Mouse (Mus musculus) cerebellum, adult 2 months (tissue): ENCODE data around the gene Fam213b. TPM values are rescaled to one million over a fixed set of nuclear protein-coding genes. Genes with fewer than 3 reads are reported as not detected.

ENCODE experiments used
- DNase-seq, 2 experiments: peaks; one replicate each; pipeline ENCODE4 v3.0.0; 2021
- H3K27ac ChIP-seq: fragments of 200-500 bp; 2 replicates; pipeline ENCODE4 v1.5.1; 2012; ENCODE audit warnings: low read length, control low read depth, inconsistent platforms; ENCODE audit not compliant: insufficient read depth
- H3K27me3 ChIP-seq: fragments of 200-500 bp; 2 replicates; pipeline ENCODE4 v1.6.1; 2012; ENCODE audit warnings: inconsistent platforms, mild to moderate bottlenecking, low read length, moderate library complexity; ENCODE audit not compliant: control insufficient read depth, insufficient read depth
- H3K4me1 ChIP-seq: fragments of 200-500 bp; 2 replicates; pipeline ENCODE4 v1.6.1; 2011; ENCODE audit warnings: low read length; ENCODE audit not compliant: control insufficient read depth, insufficient read depth
- H3K4me3 ChIP-seq: fragments of 200-500 bp; replicated peaks from 2 replicates; pipeline ENCODE3; 2011; ENCODE audit warnings: mild to moderate bottlenecking, low read depth, low read length, control low read depth; ENCODE audit not compliant: insufficient read depth
- CTCF ChIP-seq: fragments of 200-500 bp; IDR thresholded peaks from 2 replicates; pipeline ENCODE4 v1.5.1; 2011; ENCODE audit warnings: low read depth, mild to moderate bottlenecking, control low read depth, low read length, moderate library complexity, borderline replicate concordance; ENCODE audit not compliant: insufficient read depth
- POLR2A ChIP-seq: fragments of 200-500 bp; IDR thresholded peaks from 2 replicates; pipeline ENCODE4 v1.6.1; 2011; ENCODE audit warnings: low read length, control low read depth, borderline replicate concordance; ENCODE audit not compliant: insufficient read depth
- WGBS: fragments of 180-500 bp; shearing (Covaris S2); methylation state at CpG from one replicate; pipeline ENCODE4 v1.1.7; 2018; 5-methylcytosine and 5-hydroxymethylcytosine counted together
- polyA plus RNA-seq: library from polyadenylated mRNA; depleted of rRNA; stranded (reverse); fragments of >200 nt; gene quantifications from 2 replicates; pipeline ENCODE4 v1.2.3, GENCODE M21; 2012

The Fam213b gene
- polyA plus RNA-seq, 1 experiment: 180 TPM

DNA sequence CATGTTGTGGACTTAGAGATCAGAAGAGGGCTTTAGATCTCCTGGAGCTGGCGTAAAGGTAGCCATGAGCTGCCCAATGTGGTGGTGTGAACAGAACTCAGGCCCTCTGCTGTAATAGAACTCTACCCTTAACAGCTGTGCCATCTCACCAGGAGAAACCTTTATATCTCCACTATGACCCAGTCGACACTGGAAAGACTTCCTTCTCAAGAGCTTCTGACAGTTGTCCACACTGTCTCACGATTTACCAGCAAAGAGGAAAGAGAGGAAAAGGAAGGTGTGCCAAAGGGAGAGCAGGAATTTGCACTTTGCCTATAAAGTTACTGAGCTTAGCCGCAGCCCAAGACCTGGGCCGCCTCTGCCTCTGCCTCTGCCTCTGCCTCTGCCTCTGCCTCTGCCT lies 42.9 kb upstream of the Fam213b start:
- WGBS: 92% methylated on average over 5 of the region's 5 CpGs
- Histone ChIP-seq H3K4me3 (no peak overlapping the region), H3K27ac (no peak overlapping the region), H3K4me1 (peaks cover 6% of the 10 kb centered on the region; the same call in 1 of the 2 replicates), H3K27me3 (no peaks in the 10 kb centered on the region)
- no peak for DNase-seq
- TF ChIP-seq CTCF (no peak), POLR2A (no peak)

DNA sequence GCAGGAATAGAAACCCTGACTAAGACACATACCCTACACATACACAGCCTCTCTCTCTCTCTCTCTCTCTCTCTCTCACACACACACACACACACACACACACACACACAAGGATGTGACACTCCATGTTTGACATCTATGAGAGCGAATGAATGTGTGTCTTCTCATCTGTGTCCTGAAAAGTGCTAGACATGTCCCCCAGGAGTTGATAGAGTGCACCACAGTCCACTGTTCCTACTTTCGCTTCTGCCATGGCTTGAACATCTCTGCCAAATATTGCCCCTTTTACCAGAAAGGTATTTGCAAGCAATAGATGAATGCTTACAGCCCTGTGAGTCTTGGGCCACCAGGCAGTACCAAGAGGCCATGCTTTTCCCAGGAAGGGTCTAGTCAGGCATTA lies 41.2 kb upstream of the Fam213b start:
- TF ChIP-seq CTCF: no peak
- TF ChIP-seq POLR2A: no peak
- Histone ChIP-seq H3K27me3 (no peaks in the 10 kb centered on the region), H3K4me1 (no peaks in the 10 kb centered on the region), H3K4me3 (no peak overlapping the region), H3K27ac (no peak overlapping the region)
- DNase-seq: no peak
- 87% methylated on average over 2 of the region's 2 CpGs for WGBS

DNA sequence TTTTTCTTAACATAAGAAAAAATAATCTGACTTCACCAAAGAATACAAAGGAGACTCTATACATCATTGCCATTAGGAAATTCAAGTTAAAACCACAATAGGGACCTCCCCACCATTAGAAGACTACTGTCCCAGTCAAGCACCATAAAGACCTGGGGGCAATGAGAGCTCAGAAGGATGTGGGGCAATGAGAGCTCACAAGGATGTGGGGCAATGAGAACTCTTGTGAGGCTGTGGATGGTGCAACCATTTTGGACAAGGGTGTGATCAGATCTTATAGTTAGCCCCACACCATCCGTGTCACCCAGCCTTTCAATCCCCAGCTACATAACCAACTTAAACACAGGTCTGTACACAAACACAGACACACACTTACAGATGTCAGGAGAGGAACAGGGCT lies 38.8 kb upstream of the Fam213b start:
- no peak overlapping the region for H3K4me3 ChIP-seq
- DNase-seq: no peak
- 80% methylated on average over 1 of the region's 1 CpGs for WGBS
- no peaks in the 10 kb centered on the region for H3K4me1 ChIP-seq
- TF ChIP-seq CTCF (no peak), POLR2A (no peak)
- H3K27ac ChIP-seq: no peak overlapping the region
- H3K27me3 ChIP-seq: no peaks in the 10 kb centered on the region

DNA sequence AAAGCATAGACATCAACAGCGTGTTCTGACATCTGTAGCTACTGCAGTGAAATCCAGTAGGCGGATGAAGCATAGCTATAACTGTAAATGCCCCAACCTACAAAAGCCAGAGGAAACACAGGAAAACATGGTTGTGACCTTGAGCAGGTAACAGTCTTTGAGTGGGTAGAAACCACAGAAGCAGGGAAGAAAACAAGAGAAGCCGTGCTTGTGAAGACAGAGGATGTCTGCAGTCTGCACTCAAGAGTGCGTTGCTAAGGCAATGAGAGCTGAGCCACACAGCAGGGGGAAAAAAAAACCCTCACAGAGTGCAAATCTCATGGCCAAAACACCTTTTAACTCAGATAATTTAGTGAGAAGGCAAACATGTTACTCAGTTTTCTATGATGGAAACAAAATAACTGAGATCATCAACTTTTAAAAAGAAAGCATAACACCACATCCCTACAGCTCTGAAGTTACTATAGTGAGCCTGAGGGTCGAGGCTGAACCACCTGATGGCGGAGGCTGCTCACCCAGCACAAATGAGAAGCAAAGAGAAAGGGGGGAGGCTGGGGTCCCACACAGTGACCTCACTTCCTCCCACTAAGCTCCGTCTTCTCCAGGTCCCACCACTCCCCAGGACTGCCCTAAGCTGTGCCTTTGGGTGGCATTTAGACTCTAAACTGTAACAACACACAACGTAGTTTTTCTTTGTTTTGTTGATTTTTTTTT lies 37.8 kb upstream of the Fam213b start:
- Histone ChIP-seq H3K27me3 (no peaks in the 10 kb centered on the region), H3K4me3 (no peak overlapping the region), H3K27ac (no peak overlapping the region), H3K4me1 (no peaks in the 10 kb centered on the region)
- DNase-seq: no peak
- 58% methylated on average over 8 of the region's 8 CpGs for WGBS
- TF ChIP-seq POLR2A: no peak
- no peak for TF ChIP-seq CTCF

DNA sequence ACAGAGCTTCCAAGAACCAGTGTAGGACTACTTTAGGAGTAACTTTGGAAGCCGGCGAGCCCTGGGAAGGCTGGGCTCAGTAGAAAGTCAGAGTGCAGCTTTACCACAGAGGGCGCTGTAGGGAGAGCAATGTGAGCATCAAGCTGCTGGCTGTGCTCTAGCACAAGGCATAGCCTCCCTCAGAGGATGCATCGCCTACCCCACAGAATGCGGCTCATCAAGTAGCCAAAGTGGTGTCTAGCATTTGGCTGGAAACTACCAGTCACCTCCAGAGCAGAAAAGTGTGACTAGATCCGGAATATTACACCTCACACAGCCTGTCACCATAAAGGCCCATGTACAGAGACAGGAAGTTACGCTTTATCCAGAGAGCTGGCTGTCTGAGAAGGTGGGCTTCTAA lies 36.9 kb upstream of the Fam213b start:
- Histone ChIP-seq H3K27ac (no peak overlapping the region), H3K4me1 (no peaks in the 10 kb centered on the region), H3K4me3 (no peak overlapping the region), H3K27me3 (no peaks in the 10 kb centered on the region)
- DNase-seq: no peak
- WGBS: 84% methylated on average over 7 of the region's 7 CpGs
- no peak for TF ChIP-seq CTCF
- TF ChIP-seq POLR2A: no peak

DNA sequence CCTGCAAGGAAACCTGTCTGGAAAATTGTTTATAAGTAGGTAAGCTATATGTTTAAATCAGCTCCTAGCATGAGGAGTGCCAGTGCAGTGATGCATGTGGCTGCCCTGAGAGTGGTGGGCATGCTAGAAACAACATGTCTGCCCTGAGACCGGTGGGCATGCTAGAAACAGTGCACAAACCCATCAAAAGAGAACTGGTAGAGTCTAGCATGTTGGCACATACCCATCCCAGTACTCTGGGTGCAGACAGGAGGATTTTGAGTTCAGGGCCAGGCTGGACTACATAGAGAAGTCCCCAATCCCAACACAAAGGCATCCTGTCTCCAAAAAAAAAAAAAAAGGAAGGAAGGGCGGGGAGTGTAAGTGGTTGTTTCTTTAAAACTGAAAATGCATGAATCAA lies 35.9 kb upstream of the Fam213b start:
- TF ChIP-seq POLR2A (no peak), CTCF (no peak)
- WGBS: 90% methylated on average over 2 of the region's 2 CpGs

DNA sequence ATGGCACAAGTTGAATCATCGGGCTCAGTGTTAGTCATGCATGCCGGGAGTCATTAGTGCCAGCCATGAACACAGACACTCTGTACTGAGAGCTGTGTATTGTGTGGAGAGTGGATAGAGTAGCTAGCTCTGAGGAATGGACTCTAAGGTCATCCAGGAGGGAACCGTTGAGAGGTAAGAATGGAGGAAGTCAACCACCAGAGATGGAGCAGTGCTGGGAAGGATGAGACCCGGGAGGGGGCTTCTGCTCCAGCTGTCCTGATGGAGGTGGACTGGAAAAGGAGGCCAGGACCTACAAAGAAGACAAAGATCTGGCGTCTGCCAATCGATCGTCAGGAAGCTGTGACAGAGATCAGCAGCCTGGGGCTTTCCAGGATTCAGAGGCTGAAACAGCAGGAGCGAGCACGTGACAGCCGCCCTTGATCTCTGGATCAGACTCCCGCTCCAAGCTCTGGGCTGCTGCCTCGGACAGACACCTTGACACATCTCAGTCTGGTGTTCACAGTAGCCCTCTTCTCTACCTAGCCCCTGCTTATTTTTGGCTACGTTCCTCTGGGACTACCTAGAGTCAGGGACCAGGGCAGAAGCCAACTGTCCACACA lies 34.5 kb upstream of the Fam213b start:
- Histone ChIP-seq H3K27me3 (no peaks in the 10 kb centered on the region), H3K4me1 (no peaks in the 10 kb centered on the region), H3K4me3 (no peak overlapping the region), H3K27ac (no peak overlapping the region)
- TF ChIP-seq CTCF (no peak), POLR2A (no peak)
- no peak for DNase-seq
- WGBS: 55% methylated on average over 13 of the region's 13 CpGs

More for the DNA sequence above, 35.9 kb upstream of the Fam213b start:
- DNase-seq: no peak
- Histone ChIP-seq H3K4me3 (no peak overlapping the region), H3K27ac (no peak overlapping the region), H3K4me1 (no peaks in the 10 kb centered on the region), H3K27me3 (no peaks in the 10 kb centered on the region)

DNA sequence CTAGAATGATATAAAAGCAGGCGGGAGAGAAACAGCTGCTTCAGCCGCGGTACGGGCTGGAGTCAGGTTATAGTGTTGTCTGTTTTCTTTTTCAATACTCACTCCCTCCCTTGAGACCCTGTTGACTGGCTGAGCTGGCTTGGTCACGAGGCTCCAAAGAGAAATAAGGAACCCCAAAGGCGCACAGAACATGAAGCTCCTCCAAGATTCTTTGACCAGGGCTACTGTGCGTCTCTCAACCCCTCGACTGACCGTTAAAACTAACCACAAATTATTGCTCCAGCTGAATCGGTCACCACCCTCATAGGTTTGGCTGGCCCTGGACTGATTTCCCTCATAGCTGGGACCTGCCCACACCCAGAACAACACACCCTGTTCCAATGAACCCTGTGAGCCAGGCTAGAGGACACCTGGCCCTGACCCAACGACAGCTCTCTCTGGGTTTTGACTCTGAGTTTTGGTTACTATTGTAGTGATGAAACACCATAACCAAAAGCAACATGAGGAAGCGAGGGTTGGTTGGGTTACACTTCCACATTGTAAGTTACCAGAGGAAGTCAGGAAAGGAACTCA lies 30.2 kb upstream of the Fam213b start:
- no peak for DNase-seq
- no peaks in the 10 kb centered on the region for H3K4me1 ChIP-seq
- no peak overlapping the region for H3K4me3 ChIP-seq
- WGBS: 79% methylated on average over 12 of the region's 12 CpGs
- H3K27ac ChIP-seq: no peak overlapping the region
- H3K27me3 ChIP-seq: no peaks in the 10 kb centered on the region
- TF ChIP-seq POLR2A: no peak
- no peak for TF ChIP-seq CTCF
